Mouse (Mus musculus) retina, postnatal 1 day (tissue): ENCODE measurements around the gene Hist1h2ad.
"Not testable (repeated sequence)": the region's sequence is repeated elsewhere in the genome, so short reads cannot be mapped to it uniquely, and the experiment has no call there.

ENCODE experiments used
- DNase-seq: peaks from one replicate; pipeline ENCODE4 v3.0.0-alpha.2; 2012

Gene Hist1h2ad

DNA sequence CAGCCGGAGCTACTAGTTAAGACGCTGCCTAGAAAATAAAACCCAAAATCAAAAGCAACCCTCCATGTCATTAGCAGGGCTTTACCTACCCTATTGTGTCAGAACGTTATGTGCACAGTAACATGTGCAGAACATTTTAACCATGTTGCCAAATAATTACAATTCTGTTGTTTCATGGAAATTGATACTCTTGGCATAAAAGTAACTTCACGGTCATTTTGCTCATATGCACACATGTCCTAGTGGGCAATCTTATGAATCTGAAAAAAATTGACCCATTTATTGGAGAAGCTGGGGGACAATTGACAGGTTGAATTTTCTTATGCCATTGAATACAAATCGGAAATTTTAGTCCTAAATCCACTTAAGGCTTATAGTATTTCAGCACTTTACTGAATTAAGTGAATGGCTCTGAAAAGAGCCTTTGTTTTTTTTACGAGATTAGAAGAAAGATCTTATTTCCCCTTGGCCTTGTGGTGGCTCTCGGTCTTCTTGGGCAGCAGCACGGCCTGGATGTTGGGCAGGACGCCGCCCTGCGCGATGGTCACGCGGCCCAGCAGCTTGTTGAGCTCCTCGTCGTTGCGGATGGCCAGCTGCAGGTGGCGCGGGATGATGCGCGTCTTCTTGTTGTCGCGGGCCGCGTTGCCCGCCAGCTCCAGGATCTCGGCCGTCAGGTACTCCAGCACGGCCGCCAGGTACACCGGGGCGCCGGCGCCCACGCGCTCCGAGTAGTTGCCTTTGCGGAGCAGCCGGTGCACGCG lies 3.7 kb upstream of the Hist1h2ad start:
- DNase-seq, result peak; percentile 36

DNA sequence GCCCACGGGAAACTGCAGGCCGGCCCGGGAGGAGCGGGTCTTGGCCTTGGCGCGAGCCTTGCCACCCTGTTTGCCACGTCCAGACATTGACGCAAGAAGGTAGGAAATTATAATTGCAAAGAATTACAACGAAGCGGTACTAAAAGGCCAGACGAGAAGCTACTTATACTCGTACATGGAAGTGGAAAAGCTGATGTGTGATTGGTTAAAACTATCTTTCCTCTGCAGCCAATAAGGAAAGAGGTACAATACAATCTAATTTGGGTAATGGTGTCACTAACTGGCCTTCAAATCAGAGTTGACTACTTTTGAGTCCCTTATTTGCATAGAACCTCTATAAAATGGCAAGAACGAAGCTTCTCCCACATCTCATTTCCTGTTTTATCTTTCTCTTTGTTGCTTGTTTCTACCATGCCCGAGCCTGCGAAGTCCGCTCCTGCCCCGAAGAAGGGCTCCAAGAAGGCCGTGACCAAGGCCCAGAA lies 3.1 kb upstream of the Hist1h2ad start, which contains the start of the genes Hist1h2ae and Hist1h2bg:
Hist1h2ae (minus strand) TSS at position 199 of the 482 bp plus-strand sequence.
Hist1h2bg (plus strand) TSS at position 375 of the 482 bp plus-strand sequence.
- DNase-seq, result peak; percentile 97

GRCm38 (mm10) chr13:23571504-23572217 lies 2.5 kb upstream of the Hist1h2ad start:
- peak; percentile 64 for DNase-seq

GRCm38 (mm10) chr13:23572218-23573033 lies 1.8 kb upstream of the Hist1h2ad start:
- no peak for DNase-seq

DNA sequence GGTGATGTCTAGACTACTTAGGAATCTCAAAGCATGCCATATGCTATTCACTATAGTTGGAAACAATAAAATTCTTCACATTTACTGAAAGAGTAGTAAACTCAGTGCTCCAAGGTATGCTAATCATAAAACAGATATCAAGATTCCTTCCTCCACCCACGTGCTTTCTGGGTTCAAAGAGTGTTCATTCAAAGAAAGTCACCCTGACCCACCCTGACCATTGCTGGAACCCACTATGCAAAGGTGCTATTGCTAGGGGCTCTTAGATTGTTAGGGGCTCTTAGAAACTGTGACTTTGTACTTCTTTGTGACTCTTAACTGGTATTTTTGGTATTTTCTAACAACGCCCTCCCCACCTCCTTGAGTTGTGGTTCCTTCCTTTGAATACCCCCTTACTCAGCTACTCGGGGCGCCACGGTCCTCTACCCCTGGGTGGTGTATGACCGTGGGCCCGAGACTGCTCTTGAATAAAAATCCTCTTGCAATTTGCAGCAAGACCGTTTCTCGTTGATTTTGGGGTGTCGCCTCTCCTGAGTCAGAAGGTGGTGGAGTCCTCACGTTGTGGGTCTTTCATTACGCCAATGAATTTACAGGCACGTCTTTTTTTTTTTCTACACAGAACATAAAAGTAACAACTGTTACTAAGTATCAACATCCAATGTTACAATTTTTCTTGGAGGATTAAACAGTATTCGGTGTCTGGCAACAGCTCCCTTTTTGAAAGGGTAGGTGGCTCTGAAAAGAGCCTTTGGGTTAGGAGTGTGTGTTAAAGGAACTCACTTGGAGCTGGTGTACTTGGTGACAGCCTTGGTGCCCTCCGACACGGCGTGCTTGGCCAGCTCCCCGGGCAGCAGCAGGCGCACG lies 915 bp upstream of the Hist1h2ad start:
- not testable (repeated sequence) for DNase-seq

DNA sequence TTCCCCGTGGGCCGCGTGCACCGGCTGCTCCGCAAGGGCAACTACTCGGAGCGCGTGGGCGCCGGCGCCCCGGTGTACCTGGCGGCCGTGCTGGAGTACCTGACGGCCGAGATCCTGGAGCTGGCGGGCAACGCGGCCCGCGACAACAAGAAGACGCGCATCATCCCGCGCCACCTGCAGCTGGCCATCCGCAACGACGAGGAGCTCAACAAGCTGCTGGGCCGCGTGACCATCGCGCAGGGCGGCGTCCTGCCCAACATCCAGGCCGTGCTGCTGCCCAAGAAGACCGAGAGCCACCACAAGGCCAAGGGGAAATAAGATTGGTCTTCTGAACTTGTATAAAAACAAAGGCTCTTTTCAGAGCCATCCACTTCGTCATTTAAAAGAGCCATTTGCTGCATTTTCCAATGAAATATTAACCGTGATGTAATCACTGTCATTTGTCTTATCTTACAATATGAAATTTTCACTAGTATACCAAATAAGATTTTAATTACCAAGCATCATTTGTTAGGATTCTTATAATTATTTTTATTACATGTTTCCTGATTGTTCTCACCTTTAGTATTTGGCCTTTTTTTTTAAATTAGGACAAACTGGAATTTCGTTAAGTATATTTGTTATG lies 477 bp downstream of the Hist1h2ad start:
- peak; percentile 46 for DNase-seq

- DNase-seq, result peak; percentile 93
These were observed 1.2 kb downstream of the Hist1h2ad start, which contains the start of gene Hist1h3d for GRCm38 (mm10) chr13:23575271-23575851. TSS of gene Hist1h3d (plus strand) at chr13:23575763.

- peak; percentile 39 for DNase-seq
These were observed 1.7 kb downstream of the Hist1h2ad start for GRCm38 (mm10) chr13:23575864-23576313.

- peak; percentile 27 for DNase-seq
These were observed 2.2 kb downstream of the Hist1h2ad start for GRCm38 (mm10) chr13:23576351-23576881.

GRCm38 (mm10) chr13:23576906-23577639 lies 2.9 kb downstream of the Hist1h2ad start:
- DNase-seq, result no peak

DNA sequence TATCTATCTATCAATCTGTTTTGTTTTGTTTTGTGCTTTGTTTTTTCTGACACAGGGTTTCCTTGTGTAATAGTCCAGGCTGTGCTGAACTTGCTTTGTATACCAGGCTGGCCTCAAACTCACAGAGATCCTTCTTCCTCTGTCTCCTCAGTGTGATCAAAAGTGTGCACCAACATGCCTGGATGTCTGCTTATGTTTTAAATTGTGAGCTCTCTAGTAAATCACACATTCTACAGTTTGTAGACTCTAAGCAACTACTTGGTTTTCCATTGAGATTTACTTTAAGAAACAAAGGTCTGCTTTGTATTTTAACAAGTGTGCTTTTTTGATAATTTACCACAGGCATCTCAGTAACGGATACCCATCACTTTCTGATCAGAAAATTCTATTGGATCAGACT lies 3.7 kb downstream of the Hist1h2ad start:
- no peak for DNase-seq

GRCm38 (mm10) chr13:23581408-23582218 lies 7.4 kb downstream of the Hist1h2ad start, which contains the start of gene Hist1h4d:
TSS of gene Hist1h4d (plus strand) at chr13:23581598.
- DNase-seq, result peak; percentile 99

DNA sequence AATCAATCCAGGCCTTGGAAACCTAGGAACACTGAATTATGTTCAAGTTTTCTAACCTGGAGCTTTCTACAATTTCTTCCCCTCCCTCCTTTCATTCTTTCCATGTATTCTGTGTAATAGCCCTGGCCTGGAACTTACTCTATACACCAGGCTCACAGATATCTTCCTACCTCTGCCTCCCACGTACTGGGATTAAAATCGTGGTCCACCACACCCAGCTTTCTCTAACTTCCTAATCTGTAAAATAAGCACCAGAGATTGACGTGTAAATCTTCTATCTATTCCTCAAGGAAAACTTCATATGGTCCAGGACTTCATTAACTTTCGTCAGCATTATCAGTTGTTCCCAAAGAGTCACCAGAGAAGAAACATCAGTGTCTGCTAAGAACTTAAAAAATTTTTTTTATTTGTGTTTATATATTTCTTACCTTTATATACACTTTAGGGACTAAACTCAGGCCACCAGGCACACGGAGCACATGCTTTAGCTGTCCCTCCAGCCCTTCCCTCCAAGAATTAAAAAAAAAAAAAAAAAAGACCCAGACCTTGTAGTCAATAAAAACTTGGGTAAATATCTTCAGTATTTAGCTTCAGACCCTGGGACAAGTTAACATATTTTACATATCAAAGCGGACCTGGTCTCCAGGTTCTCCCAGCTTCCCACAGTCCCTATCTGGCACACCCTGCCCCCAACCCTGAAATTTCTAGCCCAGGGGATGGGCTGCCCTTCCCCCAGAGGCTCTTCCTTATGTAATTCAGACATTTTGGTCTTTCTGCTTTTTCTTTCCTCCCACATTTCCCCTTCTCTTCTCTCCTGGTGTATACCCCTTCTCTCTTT lies 8.3 kb downstream of the Hist1h2ad start:
- DNase-seq, result no peak

DNA sequence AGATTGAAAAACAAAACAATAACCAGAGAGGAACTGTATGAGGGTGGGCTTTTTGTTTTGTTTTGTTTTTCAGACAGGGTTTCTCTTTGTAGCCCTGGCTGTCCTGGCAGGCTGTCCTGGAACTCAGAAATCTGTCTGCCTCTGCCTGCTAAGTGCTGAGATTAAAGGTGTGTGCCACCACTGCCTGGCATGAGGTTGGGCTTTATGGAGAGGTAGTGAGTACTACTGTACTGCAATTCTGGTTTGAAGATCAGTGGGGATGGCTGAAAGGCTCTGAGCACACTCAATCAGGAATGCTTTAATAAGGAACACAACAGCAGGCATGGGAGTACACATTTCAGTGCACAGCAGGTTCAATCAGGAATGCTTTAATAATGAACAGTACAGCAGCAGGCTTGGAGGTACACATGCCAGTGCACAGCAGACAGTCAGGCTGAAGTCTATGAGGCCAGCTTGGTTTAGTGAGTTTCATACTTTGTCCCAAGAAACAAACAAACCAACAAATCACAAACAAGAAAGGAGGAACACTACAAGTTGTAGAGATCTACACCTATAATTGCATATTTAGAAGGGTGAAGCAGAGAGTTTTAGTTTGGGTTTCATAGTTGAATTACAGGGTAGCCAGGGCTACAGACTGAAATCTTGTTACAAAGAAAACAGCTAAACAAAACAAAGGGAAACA lies 9.3 kb downstream of the Hist1h2ad start:
- no peak for DNase-seq

DNA sequence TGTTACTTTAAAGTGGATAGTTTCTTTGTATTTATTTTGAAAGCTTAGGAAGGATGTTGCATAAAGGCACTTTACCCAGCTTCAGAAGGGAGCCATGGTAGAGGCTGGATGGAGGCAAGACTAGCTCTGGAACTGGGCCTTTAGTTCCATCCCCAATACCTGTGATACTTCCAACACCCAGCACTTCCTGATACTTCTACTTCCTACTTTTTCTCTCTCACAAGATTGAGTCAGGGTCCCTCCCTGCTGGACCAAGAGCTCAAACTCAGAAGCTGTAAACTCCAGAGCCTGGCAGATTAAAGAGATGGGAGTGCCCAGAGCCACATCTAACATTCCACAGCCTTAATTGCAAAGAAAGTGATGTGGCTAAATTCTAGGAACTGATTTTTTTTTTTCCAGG lies 10.2 kb downstream of the Hist1h2ad start:
- DNase-seq, result no peak

DNA sequence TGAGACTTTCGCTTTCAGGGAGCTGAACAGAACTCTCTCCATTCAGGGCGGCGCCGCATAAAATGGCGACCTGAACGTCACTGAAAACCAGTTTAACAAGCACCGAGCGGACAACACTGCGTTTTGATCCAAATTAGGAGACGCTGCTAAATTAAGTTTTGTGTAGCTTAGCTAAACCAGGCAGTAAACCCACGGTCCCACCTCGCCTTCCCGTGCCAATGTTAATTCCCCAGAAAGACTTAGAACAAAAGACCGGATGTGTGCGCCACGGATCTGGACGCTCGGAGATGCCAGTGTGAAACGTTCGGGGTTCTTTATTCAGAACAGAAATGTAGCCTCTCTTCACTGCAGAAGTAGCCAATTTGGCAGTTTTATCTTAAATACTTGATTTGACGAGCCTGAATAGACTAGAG lies 10.9 kb downstream of the Hist1h2ad start:
- DNase-seq, result peak; percentile 80

DNA sequence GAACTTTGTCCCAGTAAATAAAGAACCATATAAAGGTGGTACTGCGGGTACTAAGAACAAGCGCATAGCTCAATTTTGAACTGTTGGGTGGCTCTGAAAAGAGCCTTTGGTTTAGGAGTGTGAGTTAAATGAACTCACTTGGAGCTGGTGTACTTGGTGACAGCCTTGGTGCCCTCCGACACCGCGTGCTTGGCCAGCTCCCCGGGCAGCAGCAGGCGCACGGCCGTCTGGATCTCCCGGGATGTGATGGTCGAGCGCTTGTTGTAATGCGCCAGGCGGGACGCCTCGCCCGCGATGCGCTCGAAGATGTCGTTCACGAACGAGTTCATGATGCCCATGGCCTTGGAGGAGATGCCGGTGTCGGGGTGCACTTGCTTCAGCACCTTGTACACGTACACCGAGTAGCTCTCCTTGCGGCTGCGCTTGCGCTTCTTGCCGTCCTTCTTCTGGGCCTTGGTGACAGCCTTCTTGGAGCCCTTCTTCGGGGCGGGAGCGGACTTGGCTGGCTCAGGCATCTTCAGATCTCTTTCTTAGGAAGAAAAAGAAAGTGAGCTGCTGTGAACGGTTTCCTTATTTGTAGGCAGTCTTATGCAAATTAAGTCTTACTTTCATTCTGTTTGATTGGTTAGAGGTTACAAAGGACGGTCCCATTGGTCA lies 11.4 kb downstream of the Hist1h2ad start:
- peak; percentile 96 for DNase-seq
